Mouse (Mus musculus) hindlimb bud, embryonic 11.5 days (tissue): ENCODE data around the gene Dgkz.

Experiments used
- DNase-seq: peaks from one replicate; pipeline ENCODE4 v3.0.0-alpha.2; 2012; ENCODE audit warnings: low read depth, low spot score; ENCODE audit errors: extremely low spot score

The Dgkz gene

DNA sequence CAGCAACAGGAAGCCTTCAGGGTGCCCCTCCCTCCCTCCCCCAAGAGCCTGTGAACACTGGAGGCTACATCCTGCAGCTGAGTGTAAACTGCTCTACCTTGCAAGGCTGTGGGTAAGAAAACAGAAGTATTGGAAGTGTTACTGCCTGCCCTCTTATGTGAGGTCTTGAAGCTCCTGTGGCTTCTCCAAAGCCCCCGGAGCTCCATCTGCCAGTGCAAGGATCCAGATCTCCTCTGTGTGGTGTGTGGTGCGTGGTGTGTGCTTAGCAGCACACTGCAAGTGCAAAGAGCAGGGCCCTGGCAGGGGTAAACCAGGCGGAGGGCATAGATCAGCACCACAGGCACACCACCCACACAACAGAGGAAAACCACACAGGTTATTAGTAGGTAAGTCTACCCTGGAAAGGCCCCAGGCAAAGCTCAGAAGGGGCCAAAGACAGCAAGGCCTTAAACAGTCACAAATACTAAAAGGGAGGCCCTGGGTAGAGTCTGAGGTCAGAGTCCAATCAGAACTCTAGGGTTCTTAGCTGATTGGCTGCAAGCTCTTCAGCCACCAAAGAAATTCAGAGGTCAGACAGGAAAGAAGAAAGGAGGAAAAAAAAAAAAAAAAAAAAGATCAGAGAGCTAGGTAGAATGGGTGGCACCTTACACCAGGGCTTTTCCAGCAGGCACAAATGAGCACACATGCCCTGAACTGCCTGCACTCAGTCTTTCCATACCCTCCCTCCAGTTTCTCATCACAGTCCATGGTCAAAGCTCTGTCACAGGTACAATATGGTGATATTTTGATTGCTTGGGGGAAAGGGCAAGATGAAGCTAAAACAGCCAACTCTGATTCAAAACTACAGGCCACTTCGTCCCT, 13.5 kb downstream of the Dgkz start:
- DNase-seq = no peak

DNA sequence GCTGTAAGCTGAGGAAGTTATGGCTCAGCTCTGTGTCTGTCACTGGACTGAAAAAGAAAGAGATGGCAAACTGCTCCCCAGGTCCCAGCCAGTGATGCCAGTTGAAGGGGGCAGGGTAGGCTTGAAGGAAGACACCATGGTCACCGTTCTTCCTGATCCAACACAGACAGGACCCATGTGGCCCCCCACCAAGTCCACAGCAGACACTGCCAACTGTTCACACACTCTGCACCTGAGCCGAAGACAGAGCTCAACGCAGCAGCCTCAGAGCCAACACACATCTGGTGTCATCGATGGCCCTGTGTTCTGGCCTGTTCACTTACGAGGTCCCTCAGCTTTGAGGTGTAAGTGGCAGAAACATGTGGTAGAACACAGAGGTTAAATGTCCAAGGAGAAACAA, 15.2 kb downstream of the Dgkz start:
- DNase-seq = no peak

DNA sequence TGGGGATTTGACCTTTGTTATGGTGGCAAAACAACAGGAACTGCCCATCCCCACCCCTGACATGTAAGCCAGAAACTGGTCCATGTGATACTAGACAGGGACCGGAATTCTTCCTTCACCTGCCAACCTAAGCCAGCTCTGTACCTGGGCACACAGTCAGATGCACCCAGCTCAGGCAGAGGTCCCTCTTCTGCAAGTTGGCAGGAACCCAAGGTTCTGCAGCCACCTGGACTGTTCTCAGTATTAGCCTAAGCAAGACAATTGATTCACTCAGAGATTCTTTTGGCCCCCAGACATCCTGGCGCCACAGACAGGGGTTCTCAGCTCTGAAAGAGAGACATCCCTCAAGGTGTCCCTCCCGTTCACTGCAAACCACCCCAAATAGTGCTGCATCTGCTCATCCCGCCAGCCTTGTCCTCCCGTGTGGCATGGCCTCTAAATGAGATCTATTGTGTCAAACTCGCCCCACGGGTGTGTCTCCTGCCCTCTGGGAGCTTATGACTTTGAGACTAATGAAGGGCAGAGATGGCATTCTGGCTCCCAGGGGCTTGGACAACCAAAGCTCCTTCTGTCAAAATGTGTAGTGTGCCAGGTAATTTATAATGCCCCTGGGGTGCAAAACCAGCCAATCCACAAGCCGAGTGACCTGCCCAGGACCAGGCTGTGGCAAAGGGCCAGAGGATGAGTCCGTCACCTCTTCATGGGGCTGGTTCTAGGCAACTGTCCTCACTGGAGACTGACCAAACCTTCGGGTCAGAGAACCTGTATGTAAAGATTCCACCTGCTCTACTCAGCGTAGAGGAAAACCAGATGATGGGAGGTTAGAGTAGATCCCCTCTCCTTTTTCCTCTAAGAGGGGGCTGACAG, 15.9 kb downstream of the Dgkz start:
- DNase-seq = no peak

DNA sequence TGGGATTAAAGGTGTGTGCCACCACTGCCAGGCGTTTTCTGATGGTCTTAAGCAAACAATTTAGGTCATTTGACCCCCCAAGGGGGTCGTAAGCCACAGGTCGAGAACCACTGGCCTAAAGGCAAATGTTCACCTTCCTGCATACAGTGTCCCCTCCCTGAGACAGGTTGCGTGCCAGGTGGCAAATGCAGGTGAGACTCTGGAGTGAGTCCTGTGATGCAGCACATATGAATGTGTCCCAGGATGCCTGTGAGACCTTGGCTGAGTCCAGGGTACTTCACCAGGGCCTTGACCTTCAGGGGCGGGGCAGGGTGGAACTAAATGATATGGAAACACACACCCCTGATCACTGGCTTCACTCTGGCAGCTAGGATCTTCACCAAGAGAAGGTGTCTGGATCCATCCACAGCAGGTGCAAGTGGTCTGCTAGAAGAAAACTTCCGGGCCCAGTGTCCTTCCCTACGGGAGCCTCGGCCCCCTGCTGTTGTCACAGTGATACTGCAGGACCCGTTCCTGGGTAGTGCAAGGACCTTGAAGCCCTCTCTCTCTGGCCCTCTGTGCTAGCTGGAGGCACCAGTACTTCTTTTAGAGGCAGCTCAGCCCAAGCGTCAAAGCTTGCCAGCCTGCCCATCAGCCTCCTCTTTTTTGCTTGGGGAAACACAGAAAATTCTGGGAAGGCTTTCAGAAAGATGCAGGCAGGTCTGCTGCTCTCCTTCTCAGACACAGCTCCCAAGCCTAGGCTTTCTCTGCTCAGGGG, 16.8 kb downstream of the Dgkz start:
- DNase-seq = no peak

DNA sequence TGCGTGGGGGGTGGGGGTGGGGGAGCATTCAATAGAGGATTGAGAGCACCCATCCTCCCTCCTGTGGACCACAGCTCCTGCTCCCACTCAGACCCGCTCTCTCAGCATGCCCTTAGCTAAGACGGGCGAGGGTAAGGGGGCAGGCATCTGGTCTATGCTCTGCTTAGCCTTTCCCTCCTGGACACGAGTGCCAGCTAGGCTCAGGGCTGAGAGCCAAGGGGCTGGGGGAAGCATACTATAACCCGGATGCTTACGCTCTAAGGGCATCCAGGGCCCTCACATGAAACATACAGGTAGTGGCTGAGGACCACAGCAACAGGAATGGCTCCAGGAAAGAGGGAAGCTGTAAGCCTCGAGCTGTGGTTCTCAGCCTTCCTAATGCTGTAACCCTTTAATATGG, 17.6 kb downstream of the Dgkz start:
- no peak for DNase-seq

DNA sequence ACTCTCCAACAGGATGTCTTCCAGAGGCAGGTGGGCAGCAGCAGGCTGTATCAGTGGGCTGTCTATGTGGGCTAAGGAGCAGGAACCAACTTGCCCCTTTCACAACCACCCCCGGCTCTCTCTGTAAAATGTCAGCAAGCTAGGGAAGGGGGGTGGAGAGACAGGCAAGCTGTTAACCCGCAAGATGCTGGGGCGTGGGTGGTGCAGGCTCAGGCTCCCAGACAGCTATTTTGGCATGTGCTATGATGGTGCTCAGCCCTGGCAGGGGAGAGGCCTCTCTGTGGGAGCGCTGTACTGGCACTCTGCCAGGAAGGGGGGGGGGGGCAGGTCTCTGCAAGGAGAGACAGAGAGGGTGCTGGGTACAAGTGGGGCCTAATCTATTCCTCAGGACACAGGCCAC, 18.6 kb downstream of the Dgkz start:
- DNase-seq = no peak

DNA sequence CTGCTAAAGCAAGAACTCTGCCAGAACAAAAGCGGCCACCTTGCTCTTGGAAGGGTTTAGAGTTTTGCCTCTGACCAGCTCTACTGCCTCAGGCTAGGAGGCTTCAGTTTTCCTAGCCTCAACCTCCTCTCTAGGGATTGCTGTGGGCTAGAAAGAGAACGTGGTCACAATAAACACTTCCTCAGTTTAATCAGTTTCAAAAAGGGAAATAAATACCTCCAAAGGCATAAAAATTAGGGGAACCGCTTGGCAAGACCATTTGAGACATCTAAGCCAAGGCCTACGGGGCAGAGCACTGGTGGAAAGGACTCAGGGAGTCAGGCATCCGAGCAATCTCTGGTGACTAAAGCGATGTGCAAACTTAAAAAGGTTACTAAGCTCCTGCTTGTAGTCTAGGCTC, 19.8 kb downstream of the Dgkz start:
- no peak for DNase-seq

DNA sequence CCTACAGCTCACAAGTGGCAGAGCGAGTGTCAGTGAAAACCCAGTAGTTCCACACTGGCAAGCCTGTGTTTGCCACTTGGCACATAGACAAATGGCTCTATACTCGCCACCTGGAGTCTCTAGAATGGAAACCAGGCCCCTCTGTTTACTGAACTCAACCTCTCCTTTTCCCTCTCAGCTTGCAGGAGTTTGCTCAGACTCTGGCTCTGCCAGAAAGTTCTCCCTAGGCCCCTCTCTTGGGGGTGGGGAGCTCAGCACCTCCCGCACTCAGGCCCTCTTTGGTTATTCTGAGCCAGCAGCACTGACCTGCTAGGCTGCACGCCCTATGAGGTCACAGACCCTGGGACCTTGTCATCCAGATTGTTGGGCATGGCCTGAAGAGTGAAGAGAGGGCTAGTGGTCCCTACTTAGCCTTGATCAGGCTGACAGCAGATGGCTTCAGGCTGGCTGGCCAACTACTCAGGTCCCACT, 20.5 kb downstream of the Dgkz start:
- no peak for DNase-seq

DNA sequence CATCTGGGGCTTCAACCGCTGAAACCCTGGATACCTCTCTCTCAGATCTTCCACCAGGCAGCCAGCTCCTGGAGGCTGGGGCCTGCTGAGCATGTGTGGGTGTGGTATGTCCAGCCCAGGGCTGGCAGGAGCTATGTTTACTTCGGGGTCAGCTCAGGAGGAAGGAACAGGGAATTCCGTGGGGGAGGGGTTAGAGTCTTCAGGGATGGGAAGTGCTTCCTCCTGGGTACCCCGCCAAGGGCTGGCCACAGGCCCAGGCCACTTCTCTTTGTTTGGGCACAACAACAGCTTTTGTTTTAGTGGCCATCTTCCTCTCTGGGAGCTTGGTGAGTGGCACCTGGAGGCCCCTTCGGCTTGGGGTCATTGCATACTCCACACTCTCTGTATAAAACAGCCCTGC, 21.8 kb downstream of the Dgkz start:
- DNase-seq = no peak

DNA sequence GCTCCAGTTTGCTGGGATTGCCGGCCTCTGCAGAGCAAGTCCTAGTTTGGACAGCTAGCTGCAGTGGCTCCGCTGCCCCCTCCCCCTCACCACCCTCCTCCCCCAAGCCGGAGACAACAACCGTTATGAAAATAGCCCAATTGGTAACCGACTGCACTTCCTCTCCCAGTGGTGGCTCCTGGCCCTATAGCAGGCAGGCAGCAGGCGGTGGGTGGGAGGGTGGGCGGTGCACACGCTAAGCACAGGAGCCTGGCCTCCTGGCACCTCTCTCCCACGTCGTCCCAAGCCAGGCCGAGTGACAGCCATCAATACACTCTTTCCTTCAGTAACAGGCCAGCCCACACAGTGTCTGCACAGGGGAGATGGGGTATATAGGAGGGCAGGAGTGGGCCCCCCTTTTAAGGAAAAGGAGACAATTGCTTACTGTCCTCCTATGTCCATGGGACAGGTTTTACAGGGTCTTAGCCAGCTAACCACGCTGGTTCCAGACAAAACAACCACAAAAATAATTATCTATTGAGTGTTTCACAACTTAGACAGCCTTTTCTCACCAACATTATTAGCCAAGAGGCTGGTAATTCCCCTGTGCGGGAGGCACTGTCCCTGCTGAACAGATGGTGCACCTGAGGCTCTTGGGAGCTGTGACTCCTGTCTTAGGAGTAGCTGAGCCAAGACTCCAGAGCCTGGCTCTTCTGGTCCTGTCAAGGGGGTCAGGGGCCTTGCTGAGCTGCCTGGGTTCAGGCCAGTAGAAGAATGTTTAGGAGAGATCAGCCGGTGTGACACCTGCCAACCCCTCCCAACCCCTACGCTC, 25.2 kb downstream of the Dgkz start:
- DNase-seq = no peak

DNA sequence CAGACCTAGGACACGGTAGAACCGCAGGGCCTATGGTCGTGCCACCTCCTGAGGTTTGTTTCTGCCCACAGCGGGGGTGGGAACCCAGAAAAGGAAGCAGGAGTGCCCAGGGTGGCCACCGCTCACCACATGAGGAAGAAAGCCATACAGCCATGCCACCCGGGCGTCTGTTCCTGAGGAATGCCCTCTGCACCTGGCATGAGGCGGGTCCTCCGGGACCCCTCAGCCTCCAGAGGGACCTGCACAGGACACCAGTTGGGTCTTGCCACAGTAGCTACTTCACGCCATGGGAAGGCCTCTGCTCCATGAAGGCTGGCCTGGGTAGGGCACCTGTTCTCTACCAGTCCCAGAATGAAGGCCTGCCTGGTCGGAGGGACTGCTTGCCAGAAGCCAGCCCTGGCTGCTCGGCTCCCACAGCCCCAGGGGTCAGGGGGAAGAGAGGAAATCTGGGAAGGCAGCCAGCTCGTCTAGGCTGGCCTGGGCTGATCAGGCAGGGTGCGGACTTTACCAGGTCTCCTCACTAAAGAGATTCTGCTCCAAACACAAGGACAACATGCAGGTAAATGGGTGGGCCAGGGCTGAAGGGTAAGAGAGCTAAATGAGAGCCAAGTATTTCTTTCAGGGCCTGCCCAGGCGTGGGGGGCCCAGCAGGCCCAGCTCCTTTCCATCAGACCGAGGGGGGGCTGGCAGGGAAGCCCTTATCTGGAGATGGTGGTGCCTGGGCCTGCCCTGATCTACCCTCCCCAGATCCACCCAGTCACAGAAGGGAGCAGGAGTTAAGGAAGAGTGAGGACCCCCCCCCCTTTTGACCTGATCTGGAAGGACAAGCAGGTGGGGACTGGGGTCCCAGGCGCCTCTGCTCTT, 26.0 kb downstream of the Dgkz start:
- DNase-seq = no peak

DNA sequence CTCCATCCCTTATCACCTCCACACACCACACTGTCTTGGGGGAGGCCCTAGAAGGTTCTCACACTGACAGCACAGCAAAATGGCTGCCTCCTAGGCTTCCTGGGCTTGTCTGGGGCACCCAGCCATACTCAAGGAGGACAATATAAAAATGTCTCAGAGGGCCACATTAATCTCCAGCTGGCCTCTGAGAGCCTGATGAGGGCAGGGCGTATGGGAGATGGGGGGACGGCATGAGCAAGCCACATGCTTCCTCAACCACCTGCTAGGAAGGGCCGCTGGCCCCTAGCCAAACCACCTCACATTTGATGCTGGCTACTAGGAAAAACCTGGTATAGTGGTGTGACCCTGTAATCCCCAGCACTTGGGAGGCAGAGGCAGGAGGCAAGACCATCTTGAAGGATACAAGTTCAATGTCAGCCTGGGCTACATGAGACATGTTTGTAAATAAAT, 26.8 kb downstream of the Dgkz start:
- DNase-seq = no peak

DNA sequence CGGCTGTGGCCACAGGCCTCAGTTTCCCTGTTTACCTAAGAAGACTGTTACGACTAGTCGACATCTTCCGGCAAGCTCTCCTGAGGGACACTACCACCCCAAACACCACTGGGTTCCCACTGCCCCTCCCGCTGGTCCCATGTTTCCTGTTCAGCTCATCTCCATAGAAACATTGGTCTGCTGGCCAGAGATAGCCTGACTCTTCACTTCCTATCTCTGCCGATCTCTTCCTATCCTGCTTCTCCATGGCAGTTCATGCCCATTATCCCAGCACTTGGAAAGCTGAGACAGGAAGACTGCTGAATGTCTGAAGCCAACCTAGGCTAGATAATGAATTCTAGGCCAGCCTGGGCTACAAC, 27.5 kb downstream of the Dgkz start:
- no peak for DNase-seq

DNA sequence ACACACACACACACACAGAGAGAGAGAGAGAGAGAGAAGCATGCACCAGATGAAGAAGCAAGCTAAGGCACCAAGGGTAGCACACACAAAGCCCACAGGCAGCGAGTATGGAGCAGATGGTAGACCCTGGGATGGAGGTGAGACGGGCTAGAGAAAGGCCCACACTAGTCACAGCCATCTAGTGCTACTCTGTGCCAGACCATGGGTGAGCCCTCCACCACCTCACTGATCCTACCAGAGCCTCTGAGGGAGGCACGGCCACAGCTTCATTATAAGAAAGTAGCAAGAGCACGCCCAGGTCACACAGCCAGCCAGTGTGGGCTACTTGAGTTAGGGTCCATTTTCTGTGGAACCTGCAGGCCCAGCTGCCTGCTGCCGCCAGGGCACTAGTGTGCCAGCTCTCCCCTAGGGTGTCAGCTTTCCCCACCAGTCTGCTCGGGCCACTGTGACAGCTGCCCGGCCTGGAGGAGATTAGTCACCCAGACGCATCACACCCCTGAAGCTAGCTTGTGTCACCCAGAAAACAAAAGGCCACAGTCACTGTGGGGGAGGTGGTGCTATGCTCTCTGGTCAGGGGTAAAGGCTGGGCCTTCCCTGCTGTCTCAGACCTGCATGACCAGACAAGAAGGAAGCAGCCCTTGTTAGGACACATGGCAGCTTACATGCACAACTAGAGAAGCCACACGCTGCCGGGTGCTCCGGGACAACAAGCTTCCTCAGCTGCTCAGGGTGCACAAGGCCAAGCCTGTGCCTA, 28.1 kb downstream of the Dgkz start:
- no peak for DNase-seq

DNA sequence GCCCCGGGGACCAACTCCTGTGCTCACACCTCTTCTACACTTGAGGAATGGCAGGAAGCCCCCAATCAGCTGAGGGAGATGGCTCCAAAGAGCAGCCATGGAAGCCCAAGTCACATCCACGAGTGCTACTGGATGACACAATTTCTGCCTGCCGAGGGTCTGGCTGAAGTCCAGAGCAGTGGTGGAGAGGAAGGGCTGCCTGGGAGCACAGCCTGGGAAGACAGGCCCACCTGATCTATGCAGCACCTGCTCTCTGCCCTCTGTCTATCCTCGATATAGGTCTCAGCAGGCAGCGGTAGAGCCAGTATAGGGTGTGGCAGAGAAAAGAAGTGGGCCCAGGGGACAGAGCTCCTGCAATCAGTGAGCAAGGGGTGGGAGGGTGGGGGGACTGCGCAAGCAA, 28.8 kb downstream of the Dgkz start:
- no peak for DNase-seq

DNA sequence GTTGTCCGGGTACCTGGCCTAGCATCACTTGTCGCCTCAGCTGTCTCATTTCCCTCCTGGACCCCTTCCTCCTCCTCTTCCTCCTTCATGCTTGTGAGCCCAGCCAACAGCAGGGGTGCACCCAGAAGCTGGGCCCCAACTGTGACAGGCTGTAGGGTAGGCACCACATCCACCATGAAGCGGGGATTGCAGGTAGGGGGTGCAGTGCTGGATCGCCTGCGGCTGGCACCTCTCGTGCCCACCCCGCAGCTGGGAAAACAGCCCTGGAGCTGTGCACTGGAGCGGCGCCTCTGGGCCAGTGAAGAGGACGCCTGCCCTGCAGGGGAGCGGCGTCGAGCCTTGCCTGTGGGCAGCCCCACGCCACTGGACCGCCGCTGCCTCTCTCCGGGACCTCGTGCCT, 30.2 kb downstream of the Dgkz start, which contains the start of gene Gm9821:
Gene Gm9821 (plus strand): TSS at position 221 of the 400 bp plus-strand sequence.
- DNase-seq = no peak

DNA sequence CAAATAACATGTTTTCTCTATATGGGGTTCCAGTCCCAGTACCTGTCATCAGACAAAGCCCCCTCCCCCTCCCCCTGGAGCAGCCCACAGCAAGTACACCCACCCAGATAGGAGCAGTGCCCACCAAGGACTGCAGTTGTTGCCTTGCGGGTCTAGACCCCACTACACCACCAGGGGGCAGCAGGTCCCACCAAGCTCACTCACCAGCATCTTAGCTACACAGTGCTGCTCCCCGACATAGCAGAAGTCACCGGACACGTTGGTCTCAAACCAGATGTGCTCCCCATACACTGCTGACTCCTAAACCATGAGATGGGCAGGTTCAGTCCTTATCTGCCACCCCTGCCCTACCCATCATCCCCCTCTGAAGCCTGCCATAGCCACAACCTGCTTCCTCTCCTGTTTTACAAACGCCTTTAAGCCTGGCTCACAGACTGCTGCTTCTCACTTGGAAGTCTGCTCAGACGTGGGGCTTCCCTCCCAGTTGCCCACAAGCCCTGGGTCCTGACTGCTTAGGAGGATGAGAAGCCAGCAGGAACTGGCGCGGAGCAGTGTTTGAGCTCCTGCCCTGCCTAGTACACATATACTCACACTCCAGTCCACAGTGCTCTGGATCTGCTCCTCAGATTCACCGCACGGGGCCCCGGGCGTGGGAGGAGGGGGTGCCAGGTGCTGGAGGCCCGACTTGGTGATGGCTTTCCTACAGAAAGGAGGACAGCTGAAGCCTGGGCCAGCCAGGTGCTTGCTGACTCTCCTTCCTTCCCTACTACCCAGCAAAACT, 31.3 kb downstream of the Dgkz start:
- no peak for DNase-seq

DNA sequence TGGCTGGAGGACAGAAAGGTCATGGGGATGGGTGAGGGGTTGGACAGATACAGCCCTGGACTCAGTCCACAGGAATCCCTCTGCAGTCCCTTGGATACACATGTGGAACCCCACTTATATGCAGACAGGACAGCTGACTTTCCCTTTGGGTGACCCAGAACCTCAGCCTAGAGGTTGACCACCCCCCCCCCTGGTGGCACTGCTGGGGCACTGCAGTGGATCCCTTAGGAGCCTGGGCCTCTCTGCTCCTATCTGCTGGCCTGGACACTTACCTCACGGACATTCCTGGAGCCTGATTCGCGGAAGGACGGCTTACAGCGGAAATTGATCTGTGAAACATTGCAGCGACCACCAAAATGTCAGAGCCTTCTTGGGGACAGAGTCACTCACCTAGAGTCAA, 33.3 kb downstream of the Dgkz start:
- DNase-seq = no peak
